Mouse (Mus musculus) ES-Bruce4 (cell line): Measurements from ENCODE around the gene Umodl1. TPM values are rescaled to one million over a fixed set of nuclear protein-coding genes. Genes with fewer than 3 reads are reported as not detected.

Source experiments
- H3K27ac ChIP-seq: 2 replicates; pipeline ENCODE4 v1.5.1; 2012; ENCODE audit warnings: low read length, inconsistent platforms; ENCODE audit not compliant: insufficient read depth
- H3K27me3 ChIP-seq: 2 replicates; pipeline ENCODE4 v1.6.1; 2012; ENCODE audit warnings: mild to moderate bottlenecking, low read length, inconsistent platforms; ENCODE audit not compliant: control insufficient read depth, poor library complexity, insufficient read depth, severe bottlenecking
- H3K36me3 ChIP-seq: 2 replicates; pipeline ENCODE4 v1.6.1; 2012; ENCODE audit warnings: inconsistent platforms, mild to moderate bottlenecking, low read length, moderate library complexity; ENCODE audit not compliant: control insufficient read depth, poor library complexity, insufficient read depth, severe bottlenecking
- H3K4me1 ChIP-seq: one replicate; pipeline ENCODE4 v1.8.1; 2011; ENCODE audit warnings: low read length; ENCODE audit not compliant: control insufficient read depth, insufficient read depth
- H3K4me3 ChIP-seq: 2 replicates; pipeline ENCODE4 v1.5.1; 2011; ENCODE audit warnings: low read depth, mild to moderate bottlenecking, low read length
- H3K9ac ChIP-seq: 2 replicates; pipeline ENCODE4 v1.6.1; 2012; ENCODE audit warnings: low read depth, mild to moderate bottlenecking, inconsistent platforms; ENCODE audit not compliant: poor library complexity, severe bottlenecking
- H3K9me3 ChIP-seq: replicated peaks from 2 replicates; pipeline ENCODE4 v1.6.1; 2012; ENCODE audit warnings: mild to moderate bottlenecking, low read length, inconsistent platforms; ENCODE audit not compliant: control insufficient read depth, poor library complexity, insufficient read depth, severe bottlenecking
- CTCF ChIP-seq: IDR thresholded peaks from one replicate; pipeline ENCODE4 v1.8.1; 2011; ENCODE audit warnings: low read depth, low read length
- EP300 ChIP-seq: IDR thresholded peaks from 2 replicates; pipeline ENCODE4 v1.6.1; 2011; ENCODE audit warnings: low read depth, low read length; ENCODE audit not compliant: insufficient read depth
- POLR2A ChIP-seq: IDR thresholded peaks from one replicate; pipeline ENCODE4 v1.8.1; 2011; ENCODE audit warnings: low read length; ENCODE audit not compliant: insufficient read depth
- polyA plus RNA-seq: library from polyadenylated mRNA; stranded (reverse); fragments of >200 nt; gene quantifications from 2 replicates; pipeline ENCODE4 v1.2.4, GENCODE M21; 2011; ENCODE audit warnings: low read depth; ENCODE audit not compliant: missing spikeins, insufficient read depth, insufficient read length

Umodl1 gene
- polyA plus RNA-seq, 1 experiment: not detected

- TF ChIP-seq POLR2A: no peak
- TF ChIP-seq EP300: peak; percentile 75; the same call in 1 of the 2 replicates
- H3K9ac ChIP-seq: no peak overlapping the region
Observed at GRCm38 (mm10) chr17:31040421-31040820, 86.0 kb downstream of the Umodl1 start.

GRCm38 (mm10) chr17:31042751-31043150 lies 88.3 kb downstream of the Umodl1 start:
- H3K4me1 ChIP-seq: peaks cover 6% of the 10 kb centered on the region
- TF ChIP-seq EP300 (no peak), CTCF (no peak), POLR2A (no peak)

More at GRCm38 (mm10) chr17:31040421-31040820, 86.0 kb downstream of the Umodl1 start:
- Histone ChIP-seq H3K4me1 (peaks cover 6% of the 10 kb centered on the region), H3K9me3 (no peaks in the 10 kb centered on the region), H3K36me3 (no peaks in the 10 kb centered on the region), H3K4me3 (no peak overlapping the region), H3K27ac (no peak overlapping the region), H3K27me3 (no peaks in the 10 kb centered on the region)

GRCm38 (mm10) chr17:31057151-31057890 lies 102.9 kb downstream of the Umodl1 start, which contains the start of gene Abcg1:
Gene Abcg1, plus strand, starts transcription at chr17:31057675.
- TF ChIP-seq POLR2A (no peak), EP300 (peak; percentile 90), CTCF (peak; percentile 38)
- peak within 1 kb of the TSS; percentile 79 for H3K27ac ChIP-seq
- H3K4me3 ChIP-seq: peak within 1 kb of the TSS; percentile 73
- H3K4me1 ChIP-seq: peaks cover 5% of the 10 kb centered on the region
- H3K36me3 ChIP-seq: no peaks in the 10 kb centered on the region
- peak within 1 kb of the TSS; percentile 39 for H3K9ac ChIP-seq
- no peaks in the 10 kb centered on the region for H3K27me3 ChIP-seq
- 0 out of 2 replicates have a peak, but pooled peaks cover 6% of the 10 kb centered on the region for H3K9me3 ChIP-seq

More at GRCm38 (mm10) chr17:31042751-31043150, 88.3 kb downstream of the Umodl1 start:
- Histone ChIP-seq H3K9ac (no peak overlapping the region), H3K27me3 (no peaks in the 10 kb centered on the region), H3K9me3 (no peaks in the 10 kb centered on the region), H3K4me3 (no peak overlapping the region), H3K36me3 (no peaks in the 10 kb centered on the region), H3K27ac (no peak overlapping the region)

GRCm38 (mm10) chr17:31057891-31058744 lies 103.7 kb downstream of the Umodl1 start:
- no peaks in the 10 kb centered on the region for H3K36me3 ChIP-seq
- no peak for TF ChIP-seq POLR2A
- H3K27ac ChIP-seq: no peak overlapping the region

GRCm38 (mm10) chr17:31058745-31059085 lies 104.3 kb downstream of the Umodl1 start:
- no peak overlapping the region for H3K27ac ChIP-seq
- H3K4me1 ChIP-seq: peaks cover 5% of the 10 kb centered on the region
- TF ChIP-seq CTCF: no peak
- TF ChIP-seq EP300: no peak
- H3K27me3 ChIP-seq: no peaks in the 10 kb centered on the region
- peak overlapping the region; percentile 73 for H3K4me3 ChIP-seq
- no peaks in the 10 kb centered on the region for H3K36me3 ChIP-seq
- H3K9ac ChIP-seq: no peak overlapping the region
- 0 out of 2 replicates have a peak, but pooled peaks cover under 1% of the 10 kb centered on the region for H3K9me3 ChIP-seq

More at GRCm38 (mm10) chr17:31057891-31058744, 103.7 kb downstream of the Umodl1 start:
- Histone ChIP-seq H3K9me3 (0 out of 2 replicates have a peak, but pooled peaks cover 6% of the 10 kb centered on the region), H3K27me3 (no peaks in the 10 kb centered on the region), H3K4me3 (peak overlapping the region; percentile 73), H3K4me1 (peaks cover 5% of the 10 kb centered on the region), H3K9ac (peak overlapping the region; percentile 39)

GRCm38 (mm10) chr17:31060196-31060587 lies 105.8 kb downstream of the Umodl1 start:
- Histone ChIP-seq H3K4me3 (no peak overlapping the region), H3K4me1 (peaks cover 5% of the 10 kb centered on the region), H3K9me3 (no peaks in the 10 kb centered on the region), H3K27ac (no peak overlapping the region), H3K27me3 (no peaks in the 10 kb centered on the region), H3K9ac (no peak overlapping the region), H3K36me3 (no peaks in the 10 kb centered on the region)
- TF ChIP-seq POLR2A: no peak
- no peak for TF ChIP-seq CTCF
- no peak for TF ChIP-seq EP300

Other genes starting within 250 kb of the Umodl1 start
- gene Glp1r, start 52.8 kb upstream of the Umodl1 start, polyA plus RNA-seq: 1.9 and 2.2 TPM in 2 replicates
- 8.4 and 11.7 TPM in 2 replicates for gene Abcg1, start 103.0 kb downstream of the Umodl1 start, polyA plus RNA-seq
- not detected in 2 replicates for gene Tff3, start 175.0 kb downstream of the Umodl1 start, polyA plus RNA-seq
- gene Tff2, start 189.6 kb downstream of the Umodl1 start, polyA plus RNA-seq: not detected in 2 replicates
- not detected in 2 replicates for gene Tff1, start 210.6 kb downstream of the Umodl1 start, polyA plus RNA-seq
- 0.24 TPM in 1 of 2 replicates, not detected in the other for gene Tmprss3, start 244.3 kb downstream of the Umodl1 start, polyA plus RNA-seq